Mouse (Mus musculus) right cerebral cortex, postnatal 14 days (tissue): ENCODE data around the gene Cep131.
A peak's percentile ranks its signal among the peaks of the same experiment; 100 is the strongest.

Experiments used
- DNase-seq: peaks from one replicate; pipeline ENCODE4 v3.0.0; 2022

Cep131 gene

GRCm38 (mm10) chr11:120048252-120048556 lies 38.4 kb downstream of the Cep131 start:
- peak; percentile 74 for DNase-seq

DNA sequence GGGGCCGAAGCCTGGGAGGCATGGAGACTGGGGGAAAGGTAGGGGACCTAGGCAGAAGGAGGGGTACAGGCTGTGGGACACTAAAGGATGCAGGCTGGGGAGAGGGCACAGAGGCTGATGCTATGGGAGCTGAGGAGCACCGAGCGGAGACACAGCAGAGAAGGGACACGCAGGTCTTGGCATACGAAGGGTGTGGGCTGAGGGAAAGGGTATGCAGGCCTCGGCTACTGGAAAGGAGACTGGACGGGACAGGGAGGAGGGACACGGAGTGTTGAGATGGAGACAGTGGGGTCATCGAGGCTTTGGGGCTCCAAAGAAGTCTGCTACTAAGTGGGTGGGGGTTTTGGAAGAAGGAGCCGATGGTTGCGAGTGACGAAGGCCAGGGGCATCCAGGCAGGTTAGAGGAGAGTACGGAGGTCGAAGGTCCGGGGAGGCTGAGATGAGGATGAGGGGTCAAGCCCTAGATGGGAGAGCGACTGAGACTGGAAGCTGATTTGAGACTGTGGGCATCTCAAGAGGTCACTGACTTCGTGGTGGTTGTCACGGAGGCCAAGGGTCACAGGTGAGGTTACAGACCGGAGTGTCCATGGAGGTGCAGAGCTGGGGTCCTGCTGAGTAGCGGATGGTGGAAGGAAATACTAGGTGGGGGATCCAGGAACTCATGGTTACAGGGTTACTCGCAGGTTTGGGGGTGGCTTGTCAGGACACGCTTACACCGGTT lies 38.9 kb downstream of the Cep131 start:
- no peak for DNase-seq

- peak; percentile 46 for DNase-seq
These were observed 40.0 kb downstream of the Cep131 start, which contains the start of gene Aatk for GRCm38 (mm10) chr11:120046553-120047191. Aatk (minus strand) TSS chr11:120047167.

DNA sequence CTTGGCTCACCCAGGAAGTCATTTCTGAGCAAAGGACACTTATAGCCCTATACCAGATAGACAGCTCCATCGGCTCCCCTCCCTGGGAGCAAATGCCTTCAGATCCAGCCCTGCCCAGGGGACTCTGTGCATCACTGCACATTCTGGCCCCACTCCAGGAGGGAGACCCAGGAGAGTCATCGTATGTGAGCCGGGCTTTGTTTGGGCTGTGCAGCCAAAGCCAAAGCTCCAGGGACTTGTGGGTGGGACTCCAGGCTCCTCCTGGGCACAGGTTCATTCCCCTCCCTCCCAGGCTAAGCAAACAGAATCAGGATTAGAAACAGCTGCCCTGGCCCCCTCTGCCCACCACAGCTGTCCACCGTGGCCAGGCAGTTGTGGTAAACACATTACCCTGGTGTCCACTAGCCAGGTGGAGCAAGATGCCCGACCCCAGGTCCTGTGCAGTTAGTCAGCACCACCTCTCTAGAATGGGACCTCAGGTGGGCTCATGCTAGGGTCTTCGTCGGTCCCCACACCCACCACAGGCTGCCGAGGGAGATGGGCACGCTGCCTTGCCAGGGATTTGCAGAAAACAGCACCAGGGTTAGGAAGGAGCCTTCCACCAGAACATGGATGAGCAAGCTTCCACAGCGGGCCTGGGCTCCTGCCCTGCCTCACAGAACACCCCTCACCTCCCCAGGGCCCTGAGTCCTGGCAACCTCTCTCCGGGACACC lies 40.6 kb downstream of the Cep131 start:
- DNase-seq, result peak; percentile 65

DNA sequence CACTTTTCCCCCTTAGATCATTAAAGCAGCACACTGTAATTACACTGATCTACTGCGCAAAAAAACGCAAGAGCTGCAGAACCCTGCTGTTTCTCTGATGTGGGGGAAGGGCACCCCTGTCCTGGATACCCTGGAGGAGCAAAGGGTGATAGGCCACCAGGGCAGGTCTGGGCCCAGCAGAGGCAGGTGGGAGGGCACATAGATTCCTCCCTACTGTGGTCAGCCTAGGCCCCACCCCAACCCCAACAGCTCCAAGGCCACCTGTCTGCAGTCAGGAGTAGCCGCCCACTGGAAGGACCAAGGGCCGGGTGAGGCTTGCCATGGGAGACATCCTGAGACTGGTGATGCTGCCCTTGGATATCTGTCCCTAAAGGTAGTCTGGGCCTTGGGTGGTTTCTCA lies 41.3 kb downstream of the Cep131 start:
- DNase-seq, result no peak

DNA sequence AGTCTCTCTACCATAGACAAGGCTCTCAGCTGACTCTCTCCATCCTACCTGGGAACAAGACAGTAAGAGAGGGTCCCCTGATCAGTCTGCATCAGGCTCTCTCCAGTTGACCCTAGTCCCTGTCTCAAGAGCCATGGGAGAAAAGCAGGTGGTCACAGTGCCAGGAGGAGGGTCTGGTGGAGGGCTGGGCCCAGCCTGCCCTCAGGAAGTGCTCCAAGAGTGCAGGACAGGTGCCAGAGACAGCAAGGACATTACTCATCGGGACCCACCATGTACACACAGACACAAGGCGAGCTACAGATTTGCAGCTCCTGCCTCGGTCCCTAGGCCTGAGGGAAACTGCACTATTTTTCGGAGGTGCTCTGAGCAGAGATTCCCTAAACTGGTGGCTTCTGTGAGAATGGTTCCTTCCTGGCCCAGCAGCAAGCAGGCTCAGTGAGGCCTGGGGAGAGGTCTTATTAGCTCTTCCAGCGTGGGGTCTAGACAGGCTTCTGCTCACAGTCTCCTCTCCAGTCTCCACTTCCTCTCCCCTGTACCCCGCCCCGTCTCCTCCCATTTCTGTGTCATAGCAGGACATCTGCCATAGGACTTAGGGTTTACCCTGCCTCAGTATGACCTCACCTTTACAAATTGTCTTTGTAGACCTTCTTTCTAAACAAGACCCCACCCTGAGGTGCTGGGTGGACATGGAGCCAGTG lies 44.3 kb downstream of the Cep131 start:
- DNase-seq, result no peak

DNA sequence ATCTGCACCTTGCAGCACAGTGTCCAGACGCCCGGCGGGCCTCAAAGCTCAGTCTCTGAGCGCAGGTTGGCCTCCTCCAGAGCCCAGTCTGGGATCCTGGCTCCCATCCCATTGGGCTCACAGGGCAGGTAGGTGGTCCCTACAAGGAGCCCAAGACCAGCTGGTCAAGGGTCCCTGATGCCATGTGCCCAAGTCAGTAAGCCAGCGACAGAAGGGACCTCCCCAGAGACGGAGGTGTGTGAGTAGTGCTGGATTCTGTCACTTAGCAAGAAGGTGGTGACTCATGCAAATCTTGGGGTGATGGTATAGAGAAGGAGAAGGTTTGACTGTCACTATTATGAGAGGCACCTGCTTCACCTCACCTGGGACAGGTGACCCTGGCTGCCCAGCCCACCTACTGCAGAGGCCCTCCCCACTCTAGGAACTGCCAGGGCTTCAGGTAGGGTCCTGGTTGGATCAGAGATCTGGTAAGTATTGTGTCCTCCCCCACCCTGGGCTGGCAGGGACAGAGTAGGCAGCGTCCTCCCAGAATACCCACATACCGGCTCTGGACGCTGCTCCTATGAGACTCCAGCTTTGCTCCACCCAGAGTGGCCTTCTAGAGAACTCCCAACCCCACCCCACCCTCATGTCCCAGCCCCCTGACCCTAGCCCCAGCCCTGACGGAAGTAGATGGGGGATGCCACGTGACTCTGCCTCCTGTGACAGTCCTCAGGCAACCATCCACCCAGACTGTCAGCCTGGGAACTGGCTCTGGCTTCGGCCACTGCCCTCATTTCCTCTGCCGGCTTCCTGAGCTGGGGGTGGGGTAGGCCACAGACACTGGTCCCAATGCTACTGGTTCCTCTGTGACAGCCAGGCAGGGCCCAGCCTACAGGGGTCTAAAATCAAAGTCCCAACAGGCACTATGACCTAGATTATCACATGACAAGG lies 45.2 kb downstream of the Cep131 start:
- DNase-seq, result peak; percentile 54

DNA sequence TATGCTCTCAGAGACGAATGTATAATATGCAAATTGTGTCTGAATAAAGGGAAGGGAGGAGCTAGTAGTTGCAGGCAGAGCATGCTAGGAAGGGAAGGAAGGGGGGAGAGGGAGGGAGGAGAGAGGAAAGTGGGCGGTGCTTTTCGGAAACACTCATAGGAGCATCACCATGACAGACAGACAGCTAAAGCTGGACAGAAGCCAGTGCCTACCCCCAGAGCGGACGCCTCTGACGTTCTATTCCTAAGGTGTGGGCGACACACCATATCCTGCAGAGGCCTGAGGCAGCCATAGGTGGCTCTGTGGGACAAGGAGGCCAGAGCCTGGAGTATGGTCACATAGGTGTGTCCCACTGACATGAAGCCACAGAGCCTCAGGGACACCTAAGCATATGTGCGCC lies 46.2 kb downstream of the Cep131 start:
- DNase-seq, result peak; percentile 57

GRCm38 (mm10) chr11:120039581-120039980 lies 47.0 kb downstream of the Cep131 start:
- no peak for DNase-seq

DNA sequence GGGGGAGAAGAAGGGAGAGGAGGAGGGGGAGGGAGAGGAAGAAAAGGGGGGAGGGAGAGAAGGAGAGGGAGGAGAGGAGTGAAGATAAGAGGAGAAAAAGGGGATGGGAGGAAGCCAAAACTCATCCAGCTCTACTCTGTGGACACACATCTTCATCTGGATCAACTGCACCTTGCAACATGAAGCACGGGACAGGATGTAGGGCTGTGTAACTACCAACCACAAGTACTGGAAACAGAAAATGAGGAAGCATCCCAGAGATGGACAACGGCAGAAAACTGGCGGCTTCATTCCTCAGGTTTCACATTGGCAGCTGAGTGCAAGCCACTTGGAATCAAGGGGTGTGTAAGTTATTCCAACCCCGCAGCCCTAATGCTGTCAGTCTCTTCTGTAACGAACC lies 51.9 kb downstream of the Cep131 start:
- DNase-seq, result no peak

DNA sequence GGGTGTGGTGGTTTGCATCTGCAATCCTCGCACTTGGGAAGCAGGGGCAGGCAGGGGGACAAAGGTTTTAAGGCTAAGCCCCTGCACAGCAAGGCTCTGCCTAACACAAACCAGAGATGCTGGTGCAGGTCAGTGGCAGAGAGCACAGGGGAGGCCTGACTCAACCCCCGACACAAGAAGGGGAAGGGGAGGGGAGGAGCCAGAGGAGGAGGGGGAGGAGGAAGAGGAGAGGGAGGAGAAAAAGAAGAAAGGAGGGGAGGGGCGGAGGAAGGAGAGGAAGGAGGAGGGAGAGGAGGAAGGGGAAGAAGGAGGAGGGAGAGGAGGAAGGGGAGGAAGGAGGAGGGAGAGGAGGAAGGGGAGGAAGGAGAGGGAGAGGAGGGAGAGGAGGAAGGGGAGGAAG lies 52.3 kb downstream of the Cep131 start:
- DNase-seq, result no peak

DNA sequence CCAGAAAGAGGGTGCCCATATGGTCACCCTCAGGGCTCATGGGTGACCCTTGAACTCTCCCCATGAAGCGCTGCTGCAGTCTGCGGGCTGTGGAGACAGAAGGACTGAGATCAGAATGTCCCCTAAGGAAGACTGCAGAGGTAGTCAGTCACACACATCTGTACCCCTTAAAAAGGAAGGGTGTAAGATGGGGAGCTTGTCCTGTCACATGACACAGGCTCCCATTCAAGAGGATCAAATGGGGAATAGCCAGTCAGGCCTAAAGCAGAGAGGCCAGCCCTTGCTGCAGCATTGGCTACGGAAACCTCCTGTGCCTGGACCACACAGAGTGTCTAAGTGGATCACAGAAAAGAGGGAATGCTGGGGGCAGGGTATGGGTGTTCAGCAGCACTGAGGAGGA lies 53.2 kb downstream of the Cep131 start:
- DNase-seq, result no peak

GRCm38 (mm10) chr11:120032052-120032451 lies 54.6 kb downstream of the Cep131 start:
- DNase-seq, result no peak

- DNase-seq, result no peak
These were observed 56.3 kb downstream of the Cep131 start for GRCm38 (mm10) chr11:120030145-120030901.

- DNase-seq, result no peak
These were observed 57.0 kb downstream of the Cep131 start for GRCm38 (mm10) chr11:120029431-120030144.

DNA sequence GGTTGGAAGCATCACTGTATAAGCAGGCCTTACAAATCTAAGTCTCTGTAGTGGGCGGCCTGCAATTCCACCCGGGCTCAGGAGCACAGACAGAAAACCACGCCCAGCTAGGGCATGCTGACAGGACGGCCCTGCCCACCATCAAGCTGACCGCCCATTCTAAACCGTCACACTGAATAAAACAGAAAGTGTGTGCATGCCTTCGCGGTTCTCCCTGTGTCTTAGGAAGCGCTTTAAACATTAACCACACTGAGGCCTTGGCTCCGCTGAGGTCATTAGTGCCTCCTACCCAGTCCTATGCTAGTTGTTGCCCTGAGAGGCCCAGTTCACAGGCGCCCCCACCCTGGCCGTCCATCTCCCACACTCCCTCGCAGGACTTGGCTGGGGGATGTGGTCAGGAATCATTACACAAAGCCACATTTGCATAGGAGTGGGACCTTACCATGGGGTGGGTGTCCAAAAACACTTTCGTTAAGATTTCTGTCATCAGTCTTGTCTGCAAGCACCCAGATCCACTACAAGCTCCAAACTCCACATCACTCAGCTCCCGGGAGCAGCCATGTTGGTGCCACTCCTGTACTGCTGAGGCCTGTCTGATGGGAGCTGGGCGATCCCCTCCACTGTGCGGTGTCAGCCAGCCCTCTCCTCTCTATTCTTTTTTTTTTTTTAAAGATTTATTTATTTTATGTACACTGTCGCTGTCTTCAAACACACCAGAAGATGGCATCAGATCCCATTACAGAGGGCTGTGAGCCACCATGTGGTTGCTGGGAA lies 58.1 kb downstream of the Cep131 start:
- no peak for DNase-seq

DNA sequence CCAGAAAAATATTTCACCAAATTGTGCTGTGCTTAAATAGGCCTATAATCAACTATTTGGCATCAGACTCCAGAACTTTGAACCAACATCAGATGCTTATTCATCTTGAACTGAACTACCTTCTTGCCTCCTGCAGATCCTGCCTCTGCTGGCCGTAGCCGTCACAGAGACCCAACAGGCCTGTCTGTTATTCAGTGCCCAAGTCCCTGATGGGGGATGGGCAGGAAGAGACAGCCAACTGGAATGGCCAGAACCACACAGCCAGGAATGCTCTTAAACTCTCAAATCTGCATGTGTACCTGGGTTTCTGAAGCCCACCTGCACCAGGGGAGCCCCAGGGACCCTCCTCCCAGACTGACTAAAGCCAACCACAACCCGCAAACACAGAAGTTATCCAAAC lies 59.7 kb downstream of the Cep131 start:
- DNase-seq, result no peak

GRCm38 (mm10) chr11:120022841-120023240 lies 63.8 kb downstream of the Cep131 start:
- DNase-seq, result no peak

DNA sequence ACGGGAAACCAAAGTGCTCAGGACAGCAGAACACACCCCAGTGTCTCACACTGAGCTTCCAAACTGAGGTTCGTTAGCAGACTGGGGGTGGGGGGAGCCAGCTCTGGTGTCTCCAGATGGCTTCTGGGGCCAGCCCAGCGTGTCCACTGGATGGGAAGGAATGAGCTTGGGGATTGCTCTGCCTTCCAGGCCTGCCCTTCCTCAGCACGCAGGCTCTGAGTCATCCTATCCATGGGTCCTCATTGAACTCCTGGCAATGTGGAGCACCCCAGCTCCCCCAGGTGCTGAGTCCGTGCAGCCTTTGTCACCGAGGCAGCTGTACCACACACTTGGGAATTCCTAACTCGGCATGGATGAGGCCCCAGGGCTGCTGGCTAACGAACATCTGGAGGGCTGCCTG lies 64.4 kb downstream of the Cep131 start:
- no peak for DNase-seq

DNA sequence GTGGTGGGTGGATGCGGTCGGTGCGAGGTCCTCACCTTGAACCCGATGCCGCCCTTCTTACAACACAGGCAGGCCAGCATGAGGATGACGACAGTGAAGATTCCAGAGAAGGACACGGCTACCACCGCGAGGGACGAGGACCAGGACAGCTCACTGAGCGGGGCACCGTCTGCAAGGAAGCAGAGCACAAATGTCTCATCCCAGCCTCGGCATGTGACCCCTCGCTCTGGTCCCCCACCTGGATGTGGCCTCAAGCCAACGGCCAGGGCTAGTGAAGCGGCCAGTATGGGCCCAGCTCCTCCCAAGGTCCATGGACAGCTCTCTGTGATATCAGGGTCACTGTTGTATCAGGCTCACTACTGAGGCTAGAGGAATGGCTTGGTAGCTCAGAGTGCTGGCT lies 65.3 kb downstream of the Cep131 start:
- DNase-seq, result no peak
